Mouse (Mus musculus) megakaryocyte, embryonic 14.5 days (primary cell): Measurements from ENCODE around the gene Echdc1.
"Not testable (repeated sequence)": the region's sequence is repeated elsewhere in the genome, so short reads cannot be mapped to it uniquely, and the experiment has no call there.

Experiments
- FLI1 ChIP-seq: IDR thresholded peaks from 2 replicates; pipeline ENCODE4 v1.6.1; 2012; ENCODE audit warnings: low read length, inconsistent platforms, mixed read lengths
- GATA1 ChIP-seq: IDR thresholded peaks from 3 replicates; pipeline ENCODE4 v1.6.1; 2012; ENCODE audit warnings: mixed read lengths, low read length, inconsistent platforms, borderline replicate concordance

DNA sequence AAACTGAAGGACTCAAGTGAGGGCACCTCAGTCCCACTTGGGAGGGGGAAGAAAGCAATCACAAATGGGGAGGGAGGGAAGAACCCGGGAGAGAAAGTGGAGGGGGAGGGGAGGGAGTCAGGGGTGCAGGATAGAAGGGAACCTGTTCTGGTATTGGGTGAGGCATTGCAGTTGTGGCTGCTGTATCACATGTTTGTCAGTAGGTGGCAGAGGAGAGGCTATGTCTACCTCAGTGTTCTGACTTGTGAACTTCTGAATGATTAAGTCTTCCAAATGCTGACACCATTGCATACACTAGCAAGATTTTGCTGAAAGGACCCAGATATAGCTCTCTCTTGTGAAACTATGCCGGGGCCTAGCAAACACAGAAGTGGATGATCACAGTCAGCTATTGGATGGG lies 81.9 kb downstream of the Echdc1 start:
- TF ChIP-seq FLI1, GATA1: not testable (repeated sequence)
